Mouse (Mus musculus) liver, postnatal 0 days (tissue): ENCODE measurements around the gene Klhl18. TPM values are rescaled to one million over a fixed set of nuclear protein-coding genes. Genes with fewer than 3 reads are reported as not detected.

Experiments used
- ATAC-seq: fragments of 200-750 bp; cut with Nextera tagmentation; 2 replicates; pipeline ENCODE4 v1.8.0; 2017; ENCODE audit warnings: mild to moderate bottlenecking, moderate library complexity
- DNase-seq: peaks from one replicate; pipeline ENCODE4 v3.0.0-alpha.2; 2016
- H3K27ac ChIP-seq: fragments of 300-500 bp; sonication (generic); 2 replicates; pipeline ENCODE4 v1.5.1; 2014; ENCODE audit warnings: antibody characterized with exemption, moderate library complexity, mild to moderate bottlenecking, low read depth
- H3K27me3 ChIP-seq: fragments of 300-500 bp; sonication (generic); 2 replicates; pipeline ENCODE4 v1.6.1; 2014; ENCODE audit warnings: low read length, control low read depth, mixed read lengths; ENCODE audit not compliant: insufficient read depth
- H3K36me3 ChIP-seq: fragments of 300-500 bp; sonication (generic); replicated peaks from 2 replicates; pipeline ENCODE4 v1.6.1; 2014; ENCODE audit warnings: mild to moderate bottlenecking, control low read depth, low read length, moderate library complexity, mixed read lengths; ENCODE audit not compliant: insufficient read depth
- H3K4me1 ChIP-seq: fragments of 300-500 bp; sonication (generic); 2 replicates; pipeline ENCODE4 v1.6.1; 2014; ENCODE audit warnings: antibody characterized with exemption, mild to moderate bottlenecking, control low read depth; ENCODE audit not compliant: insufficient read depth
- H3K4me2 ChIP-seq: fragments of 300-500 bp; sonication (generic); 2 replicates; pipeline ENCODE4 v1.6.1; 2014; ENCODE audit warnings: low read depth, mild to moderate bottlenecking, low read length, moderate library complexity, mixed read lengths
- H3K4me3 ChIP-seq: fragments of 300-500 bp; sonication (generic); 2 replicates; pipeline ENCODE4 v1.5.1; 2014; ENCODE audit warnings: low read depth, low read length
- H3K9ac ChIP-seq: fragments of 300-500 bp; sonication (generic); replicated peaks from 2 replicates; pipeline ENCODE4 v1.6.1; 2014; ENCODE audit warnings: mild to moderate bottlenecking, moderate library complexity
- H3K9me3 ChIP-seq: fragments of 300-500 bp; sonication (generic); 2 replicates; pipeline ENCODE4 v1.6.1; 2016; ENCODE audit warnings: mild to moderate bottlenecking, control low read depth, low read length, mixed read lengths
- CTCF ChIP-seq: sonication (generic); IDR thresholded peaks from 2 replicates; pipeline ENCODE4 v1.5.1; 2016; ENCODE audit warnings: antibody characterized with exemption, low read depth
- EP300 ChIP-seq: IDR thresholded peaks from 2 replicates; pipeline ENCODE4 v1.6.1; 2016; ENCODE audit warnings: antibody characterized with exemption, low read depth, mild to moderate bottlenecking
- WGBS: fragments of 180-500 bp; shearing (Covaris S2); extraction: QIAGEN DNeasy Blood & Tissue Kit; methylation state at CpG from one replicate; pipeline ENCODE4 v1.1.7; 2014; ENCODE audit not compliant: insufficient replicate concordance; 5-methylcytosine and 5-hydroxymethylcytosine counted together
- polyA plus RNA-seq: library from polyadenylated mRNA; unstranded; fragments of >200 nt; fragmentation: Nextera tagmentation; extraction: Ambion mirVana; gene quantifications from 2 replicates; pipeline ENCODE4 v1.2.1, GENCODE M21; 2015

Gene Klhl18
- 1.4 and 1.5 TPM in 2 replicates for polyA plus RNA-seq

GRCm38 (mm10) chr9:110476124-110477091 lies at the start of gene Klhl18, which contains the start of gene Kif9:
TSS of gene Klhl18 (minus strand) at chr9:110476694.
TSS of gene Kif9 (plus strand) at chr9:110476958.
- H3K36me3 ChIP-seq: no peaks in the 10 kb centered on the region
- peak within 1 kb of the TSS; percentile 90 for H3K27ac ChIP-seq
- peaks cover 16% of the 10 kb centered on the region for H3K4me1 ChIP-seq
- WGBS: under 1% methylated on average over 53 of the region's 53 CpGs
- TF ChIP-seq CTCF: no peak
- TF ChIP-seq EP300: no peak
- peak; percentile 99 for ATAC-seq
- H3K4me2 ChIP-seq: peak within 1 kb of the TSS; percentile 91
- peak within 1 kb of the TSS; percentile 76 for H3K9ac ChIP-seq
- DNase-seq: peak; percentile 96
- H3K27me3 ChIP-seq: no peaks in the 10 kb centered on the region
- H3K4me3 ChIP-seq: peak within 1 kb of the TSS; percentile 59
- no peaks in the 10 kb centered on the region for H3K9me3 ChIP-seq

- peak; percentile 31 for DNase-seq
- TF ChIP-seq CTCF (no peak), EP300 (no peak)
- H3K4me1 ChIP-seq: peaks cover 9% of the 10 kb centered on the region; the same call in 1 of the 2 replicates
- ATAC-seq: peak; percentile 62
- H3K9me3 ChIP-seq: no peaks in the 10 kb centered on the region
- 41% methylated on average over 2 of the region's 2 CpGs for WGBS
- no peaks in the 10 kb centered on the region for H3K27me3 ChIP-seq
- no peak overlapping the region for H3K27ac ChIP-seq
- H3K9ac ChIP-seq: no peak overlapping the region
- no peaks in the 10 kb centered on the region for H3K36me3 ChIP-seq
- no peak overlapping the region for H3K4me2 ChIP-seq
- no peak overlapping the region for H3K4me3 ChIP-seq
Observed at GRCm38 (mm10) chr9:110525737-110526136, 49.2 kb upstream of the Klhl18 start.

- Histone ChIP-seq H3K27me3 (no peaks in the 10 kb centered on the region), H3K4me1 (no peaks in the 10 kb centered on the region), H3K9me3 (peaks cover 9% of the 10 kb centered on the region), H3K27ac (no peak overlapping the region), H3K9ac (no peak overlapping the region), H3K4me3 (no peak overlapping the region), H3K36me3 (no peaks in the 10 kb centered on the region), H3K4me2 (no peak overlapping the region)
- TF ChIP-seq CTCF: peak; percentile 62
- no peak for TF ChIP-seq EP300
- ATAC-seq (no peak), DNase-seq (peak; percentile 44)
- WGBS: 63% methylated on average over 5 of the region's 5 CpGs
Observed at GRCm38 (mm10) chr9:110490913-110491312, 14.4 kb upstream of the Klhl18 start.

GRCm38 (mm10) chr9:110488841-110489240 lies 12.3 kb upstream of the Klhl18 start:
- H3K9me3 ChIP-seq: peaks cover 9% of the 10 kb centered on the region
- H3K4me3 ChIP-seq: no peak overlapping the region
- no peak overlapping the region for H3K27ac ChIP-seq
- 60% methylated on average over 4 of the region's 4 CpGs for WGBS
- no peak overlapping the region for H3K4me2 ChIP-seq
- H3K4me1 ChIP-seq: no peaks in the 10 kb centered on the region
- DNase-seq (no peak), ATAC-seq (no peak)
- TF ChIP-seq CTCF (no peak), EP300 (no peak)
- H3K36me3 ChIP-seq: no peaks in the 10 kb centered on the region
- H3K27me3 ChIP-seq: no peaks in the 10 kb centered on the region
- H3K9ac ChIP-seq: no peak overlapping the region

GRCm38 (mm10) chr9:110478639-110479038 lies 2.1 kb upstream of the Klhl18 start:
- H3K4me2 ChIP-seq: no peak overlapping the region
- DNase-seq (no peak), ATAC-seq (no peak)
- no peak for TF ChIP-seq EP300
- TF ChIP-seq CTCF: no peak
- no peak overlapping the region for H3K4me3 ChIP-seq
- H3K27ac ChIP-seq: no peak overlapping the region
- WGBS: 59% methylated on average over 4 of the region's 4 CpGs
- H3K36me3 ChIP-seq: no peaks in the 10 kb centered on the region
- no peak overlapping the region for H3K9ac ChIP-seq
- no peaks in the 10 kb centered on the region for H3K9me3 ChIP-seq
- H3K27me3 ChIP-seq: no peaks in the 10 kb centered on the region
- peaks cover 16% of the 10 kb centered on the region for H3K4me1 ChIP-seq

GRCm38 (mm10) chr9:110477951-110478350 lies 1.5 kb upstream of the Klhl18 start:
- no peak overlapping the region for H3K9ac ChIP-seq
- no peak overlapping the region for H3K4me2 ChIP-seq
- H3K36me3 ChIP-seq: no peaks in the 10 kb centered on the region
- DNase-seq: no peak
- 53% methylated on average over 11 of the region's 11 CpGs for WGBS
- TF ChIP-seq CTCF: no peak
- TF ChIP-seq EP300: no peak
- no peak overlapping the region for H3K27ac ChIP-seq
- ATAC-seq: no peak
- no peaks in the 10 kb centered on the region for H3K27me3 ChIP-seq
- no peaks in the 10 kb centered on the region for H3K9me3 ChIP-seq
- peaks cover 16% of the 10 kb centered on the region for H3K4me1 ChIP-seq
- no peak overlapping the region for H3K4me3 ChIP-seq
